Mouse (Mus musculus) heart, postnatal 4 days (tissue): ENCODE results near the gene H2-Q1. TPM values are rescaled to one million over a fixed set of nuclear protein-coding genes. Genes with fewer than 3 reads are reported as not detected.
"Not testable (repeated sequence)": the region's sequence is repeated elsewhere in the genome, so short reads cannot be mapped to it uniquely, and the experiment has no call there.

Experiments used
- DNase-seq: peaks from one replicate; pipeline ENCODE4 v3.0.0; 2021
- total RNA-seq, 2 experiments: library from RNA; stranded (reverse); gene quantifications; 2 replicates each; pipeline ENCODE4 v1.2.3; 2021

The H2-Q1 gene
- total RNA-seq, 2 experiments from 2014 or later = 0.43 to 0.55 TPM

GRCm38 (mm10) chr17:35342711-35343476, 22.7 kb downstream of the H2-Q1 start:
- DNase-seq = no peak

GRCm38 (mm10) chr17:35347659-35348058, 27.5 kb downstream of the H2-Q1 start:
- not testable (repeated sequence) for DNase-seq

GRCm38 (mm10) chr17:35353275-35353674, 33.1 kb downstream of the H2-Q1 start:
- not testable (repeated sequence) for DNase-seq

- no peak for DNase-seq
Measured at GRCm38 (mm10) chr17:35354071-35354470, 33.9 kb downstream of the H2-Q1 start.

- DNase-seq = no peak
Measured at GRCm38 (mm10) chr17:35357086-35357485, 36.9 kb downstream of the H2-Q1 start.

DNA sequence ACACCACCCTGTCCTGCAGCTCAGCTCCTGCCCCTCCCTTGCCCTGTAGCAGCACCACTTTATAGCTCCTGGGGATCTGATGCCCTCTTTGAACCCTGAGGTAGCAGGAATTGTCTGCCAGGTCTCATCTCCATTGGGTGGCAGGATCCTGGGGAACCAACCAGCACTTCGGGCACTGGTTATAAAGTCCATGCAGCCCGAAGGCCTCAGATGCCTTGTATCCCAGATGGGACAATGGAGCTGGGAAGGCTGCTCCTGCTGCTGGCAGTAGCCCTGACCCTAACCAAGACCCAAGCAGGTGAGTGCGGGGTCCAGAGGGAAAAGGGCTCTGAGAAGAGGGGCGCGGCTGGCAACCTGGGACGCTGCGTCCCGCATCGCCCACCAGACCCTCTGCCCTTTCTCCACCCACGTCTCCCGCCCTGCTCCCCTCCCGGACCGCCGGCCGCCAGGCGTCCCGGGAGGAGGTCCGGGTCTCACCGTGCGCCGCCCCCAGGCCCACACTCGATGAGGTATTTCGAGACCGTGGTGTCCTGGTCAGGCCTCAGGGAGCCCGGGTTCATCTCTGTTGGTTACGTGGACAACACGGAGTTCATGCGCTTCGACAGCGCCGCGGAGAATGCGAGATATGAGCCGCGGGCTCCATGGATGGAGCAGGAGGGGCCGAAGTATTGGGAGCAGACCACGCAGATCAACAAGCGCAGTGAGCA, 38.7 kb downstream of the H2-Q1 start:
- no peak for DNase-seq

DNA sequence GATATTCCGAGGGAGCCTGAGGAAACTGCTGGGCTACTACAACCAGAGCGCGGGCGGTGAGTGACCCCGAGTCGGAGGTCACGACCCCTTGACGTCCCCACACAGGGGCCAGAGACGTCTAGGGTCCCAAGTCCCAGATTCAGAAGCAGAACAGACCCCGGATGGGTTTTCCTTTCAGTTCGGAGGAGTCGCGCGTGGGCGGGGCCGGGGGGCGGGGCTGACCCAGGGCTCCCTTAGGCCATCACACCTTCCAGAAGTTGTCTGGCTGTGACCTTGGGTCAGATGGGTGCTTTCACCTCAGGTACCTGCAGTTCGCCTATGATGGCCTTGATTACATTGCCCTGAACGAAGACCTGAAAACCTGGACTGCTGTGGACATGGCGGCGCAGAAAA, 39.3 kb downstream of the H2-Q1 start:
- DNase-seq = no peak

Other genes with a start within 250 kb of the H2-Q1 start
- not detected for gene Ly6g6e, start 243.5 kb upstream of the H2-Q1 start, total RNA-seq
- 1 to 10 TPM; 1.6 to 2.4 TPM for gene Ly6g6d, start 242.3 kb upstream of the H2-Q1 start, total RNA-seq
- gene Ly6g6f, start 234.8 kb upstream of the H2-Q1 start, total RNA-seq = not detected
- 10 to 100 TPM; 50.6 to 53.5 TPM for gene Abhd16a, start 231.1 kb upstream of the H2-Q1 start, total RNA-seq
- not detected for gene Ly6g5c, start 212.1 kb upstream of the H2-Q1 start, total RNA-seq
- gene Ly6g5b, start 205.0 kb upstream of the H2-Q1 start, total RNA-seq = under 1 TPM; 0.52 to 0.62 TPM
- gene Gpank1, start 198.9 kb upstream of the H2-Q1 start, total RNA-seq = 1 to 10 TPM; 6.0 to 6.2 TPM
- gene Csnk2b, start 198.4 kb upstream of the H2-Q1 start, total RNA-seq = 100 to 1,000 TPM; 189 to 196 TPM
- 10 to 100 TPM; 26.6 to 27.3 TPM for gene D17H6S53E, start 194.0 kb upstream of the H2-Q1 start, total RNA-seq
- not detected for gene Apom, start 188.4 kb upstream of the H2-Q1 start, total RNA-seq
- 100 to 1,000 TPM; 318 to 321 TPM for gene Bag6, start 185.2 kb upstream of the H2-Q1 start, total RNA-seq
- gene Prrc2a, start 155.5 kb upstream of the H2-Q1 start, total RNA-seq = 100 to 1,000 TPM; 248 to 251 TPM
- gene Aif1, start 144.3 kb upstream of the H2-Q1 start, total RNA-seq = 1 to 10 TPM; 2.9 to 3.4 TPM
- 1 to 10 TPM; 4.2 to 4.8 TPM for gene Lst1, start 132.0 kb upstream of the H2-Q1 start, total RNA-seq
- gene Ltb, start 126.0 kb upstream of the H2-Q1 start, total RNA-seq = 1 to 10 TPM in 1 of 2 experiments, under 1 TPM in 1; 0.81 to 1.0 TPM
- 1 to 10 TPM in 1 of 2 experiments, under 1 TPM in 1; 0.76 to 1.3 TPM for gene Tnf, start 118.4 kb upstream of the H2-Q1 start, total RNA-seq
- under 1 TPM; 0.26 to 0.32 TPM for gene Lta, start 115.1 kb upstream of the H2-Q1 start, total RNA-seq
- gene Gm16181, start 99.6 kb upstream of the H2-Q1 start, total RNA-seq = under 1 TPM in 1 of 2 experiments, not detected in 1; 0.52 TPM
- gene Atp6v1g2, start 86.7 kb upstream of the H2-Q1 start, total RNA-seq = 1 to 10 TPM; 8.0 to 9.3 TPM
- 10 to 100 TPM; 10.8 to 11.0 TPM for gene Nfkbil1, start 84.6 kb upstream of the H2-Q1 start, total RNA-seq
- 100 to 1,000 TPM; 221 to 230 TPM for gene Ddx39b, start 78.7 kb upstream of the H2-Q1 start, total RNA-seq
- gene H2-D1, start 57.7 kb upstream of the H2-Q1 start, total RNA-seq = 10 to 100 TPM; 45.9 to 50.4 TPM
- under 1 TPM; 0.64 to 0.77 TPM for gene H2-Q2, start 21.8 kb downstream of the H2-Q1 start, total RNA-seq
- 1 to 10 TPM; 8.0 TPM for gene H2-Q4, start 59.2 kb downstream of the H2-Q1 start, total RNA-seq
- under 1 TPM; 0.21 to 0.52 TPM for gene H2-Q6, start 104.4 kb downstream of the H2-Q1 start, total RNA-seq
- under 1 TPM; 0.69 to 0.92 TPM for gene H2-Q7, start 118.8 kb downstream of the H2-Q1 start, total RNA-seq
- under 1 TPM; 0.19 to 0.36 TPM for gene H2-Q10, start 149.7 kb downstream of the H2-Q1 start, total RNA-seq
- gene Pou5f1, start 185.6 kb downstream of the H2-Q1 start, total RNA-seq = not detected
- 10 to 100 TPM; 41.1 to 44.2 TPM for gene Tcf19, start 196.4 kb downstream of the H2-Q1 start, total RNA-seq
- 10 to 100 TPM; 11.0 to 12.5 TPM for gene Cchcr1, start 196.7 kb downstream of the H2-Q1 start, total RNA-seq
- gene Psors1c2, start 212.8 kb downstream of the H2-Q1 start, total RNA-seq = not detected
- under 1 TPM; 0.16 to 0.26 TPM for gene Cdsn, start 231.7 kb downstream of the H2-Q1 start, total RNA-seq
- gene 2300002M23Rik, start 247.0 kb downstream of the H2-Q1 start, total RNA-seq = not detected